Mouse (Mus musculus) liver, embryonic 11.5 days (tissue): ENCODE data around the gene Stard13. TPM values are rescaled to one million over a fixed set of nuclear protein-coding genes. Genes with fewer than 3 reads are reported as not detected.

Source experiments
- ATAC-seq: fragments of 200-750 bp; cut with Nextera tagmentation; replicated peaks from 2 replicates; pipeline ENCODE4 v1.8.0; 2017; ENCODE audit warnings: moderate number of reproducible peaks, mild to moderate bottlenecking, moderate TSS enrichment, moderate library complexity; ENCODE audit not compliant: low FRiP score
- DNase-seq: peaks from one replicate; pipeline ENCODE4 v3.0.0-alpha.2; 2017; ENCODE audit warnings: low spot score
- H3K27ac ChIP-seq: fragments of 300-500 bp; sonication (generic); 2 replicates; pipeline ENCODE4 v1.5.1; 2014; ENCODE audit warnings: mild to moderate bottlenecking, low read depth, low read length, control low read depth
- H3K27me3 ChIP-seq: fragments of 300-500 bp; sonication (generic); replicated peaks from 2 replicates; pipeline ENCODE4 v1.6.1; 2014; ENCODE audit warnings: low read length, mixed read lengths; ENCODE audit not compliant: control insufficient read depth, insufficient read depth
- H3K36me3 ChIP-seq: fragments of 300-500 bp; sonication (generic); 2 replicates; pipeline ENCODE4 v1.6.1; 2014; ENCODE audit warnings: mild to moderate bottlenecking, low read length, moderate library complexity, mixed read lengths; ENCODE audit not compliant: control insufficient read depth, insufficient read depth
- H3K4me1 ChIP-seq: fragments of 300-500 bp; sonication (generic); replicated peaks from 2 replicates; pipeline ENCODE4 v1.6.1; 2014; ENCODE audit warnings: low read length, mixed read lengths; ENCODE audit not compliant: control insufficient read depth, insufficient read depth
- H3K4me2 ChIP-seq: fragments of 300-500 bp; sonication (generic); 2 replicates; pipeline ENCODE4 v1.6.1; 2014; ENCODE audit warnings: mild to moderate bottlenecking, control low read depth, moderate library complexity
- H3K4me3 ChIP-seq: fragments of 300-500 bp; sonication (generic); 2 replicates; pipeline ENCODE4 v1.5.1; 2014; ENCODE audit warnings: low read depth, low read length, control low read depth
- H3K9ac ChIP-seq: fragments of 300-500 bp; sonication (generic); 2 replicates; pipeline ENCODE4 v1.6.1; 2014; ENCODE audit warnings: low read depth, low read length, control low read depth
- H3K9me3 ChIP-seq: fragments of 300-500 bp; sonication (generic); 2 replicates; pipeline ENCODE4 v1.6.1; 2016; ENCODE audit warnings: low read length, inconsistent platforms, mixed read lengths; ENCODE audit not compliant: control insufficient read depth
- WGBS: fragments of 180-500 bp; shearing (Covaris S2); extraction: QIAGEN DNeasy Blood & Tissue Kit; methylation state at CpG from one replicate; pipeline ENCODE4 v1.1.7; 2014; 5-methylcytosine and 5-hydroxymethylcytosine counted together
- polyA plus RNA-seq: library from polyadenylated mRNA; unstranded; fragments of >200 nt; fragmentation: Nextera tagmentation; extraction: Ambion mirVana; gene quantifications from 2 replicates; pipeline ENCODE4 v1.2.1, GENCODE M21; 2014

Stard13 gene
- polyA plus RNA-seq, 1 experiment from 2014 or later: 2.3 TPM

GRCm38 (mm10) chr5:151181288-151181687, 52.3 kb downstream of the Stard13 start:
- no peak for ATAC-seq
- no peaks in the 10 kb centered on the region for H3K27me3 ChIP-seq
- H3K9me3 ChIP-seq: no peaks in the 10 kb centered on the region
- DNase-seq: no peak
- no peaks in the 10 kb centered on the region for H3K36me3 ChIP-seq
- no peak overlapping the region for H3K4me2 ChIP-seq
- no peak overlapping the region for H3K27ac ChIP-seq
- no peak overlapping the region for H3K4me3 ChIP-seq
- H3K9ac ChIP-seq: no peak overlapping the region
- 91% methylated on average over 8 of the region's 8 CpGs for WGBS
- no peaks in the 10 kb centered on the region for H3K4me1 ChIP-seq

GRCm38 (mm10) chr5:151180176-151180785, 53.4 kb downstream of the Stard13 start:
- Histone ChIP-seq H3K27ac (no peak overlapping the region), H3K9me3 (no peaks in the 10 kb centered on the region), H3K36me3 (no peaks in the 10 kb centered on the region), H3K4me1 (no peaks in the 10 kb centered on the region), H3K9ac (no peak overlapping the region), H3K4me2 (no peak overlapping the region), H3K27me3 (no peaks in the 10 kb centered on the region), H3K4me3 (no peak overlapping the region)
- WGBS: 81% methylated on average over 9 of the region's 9 CpGs
- DNase-seq (no peak), ATAC-seq (no peak)

DNA sequence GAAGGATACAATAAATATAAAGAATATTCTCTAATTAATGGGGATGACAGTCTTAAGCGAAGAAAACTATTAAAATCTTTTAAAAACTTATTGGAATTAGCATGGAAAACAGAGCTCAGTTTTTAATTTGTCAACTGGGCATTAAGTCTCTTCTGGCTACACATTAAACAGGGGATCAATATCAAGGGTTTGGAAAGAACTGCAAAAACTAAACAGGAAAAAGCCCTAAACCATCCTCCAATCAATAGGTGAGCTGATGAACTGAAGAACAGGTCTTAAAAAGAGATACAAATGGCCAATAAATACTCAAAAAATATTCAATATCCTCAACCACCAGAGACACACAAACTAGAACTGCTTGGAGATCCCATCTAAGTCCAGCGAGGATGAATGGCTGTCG, 56.5 kb downstream of the Stard13 start:
- WGBS: 77% methylated on average over 3 of the region's 3 CpGs
- DNase-seq: no peak
- ATAC-seq: no peak

DNA sequence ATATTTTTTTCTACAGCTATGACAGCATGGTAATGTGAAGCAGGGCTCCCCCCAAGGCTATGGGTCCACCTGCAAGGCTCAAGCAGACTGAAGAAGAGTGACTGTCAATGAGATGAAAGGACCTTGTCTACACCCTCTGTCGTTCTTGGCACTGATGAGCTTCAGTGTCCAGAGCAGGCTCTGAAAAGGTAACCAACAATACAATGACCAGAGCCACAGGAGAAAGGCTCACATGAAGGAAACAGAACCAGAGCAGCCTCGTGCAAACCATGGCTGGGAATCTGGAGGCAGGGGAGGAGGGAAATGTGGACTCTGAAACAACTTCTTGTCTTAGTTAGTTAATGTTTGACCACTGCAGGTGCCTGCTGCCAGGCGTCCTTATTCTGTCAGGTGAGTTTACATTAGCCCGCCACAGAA, 57.7 kb downstream of the Stard13 start:
- H3K4me3 ChIP-seq: no peak overlapping the region
- no peaks in the 10 kb centered on the region for H3K27me3 ChIP-seq
- H3K9ac ChIP-seq: no peak overlapping the region
- peak overlapping the region; percentile 5; the same call in 1 of the 2 replicates for H3K27ac ChIP-seq
- 49% methylated on average over 4 of the region's 4 CpGs for WGBS
- H3K9me3 ChIP-seq: no peaks in the 10 kb centered on the region
- no peaks in the 10 kb centered on the region for H3K36me3 ChIP-seq
- no peak overlapping the region for H3K4me2 ChIP-seq
- DNase-seq (no peak), ATAC-seq (0 out of 2 replicates have a peak, but pooled peaks have one; percentile 40)
- H3K4me1 ChIP-seq: no peaks in the 10 kb centered on the region

More for the DNA sequence above, 56.5 kb downstream of the Stard13 start:
- no peak overlapping the region for H3K9ac ChIP-seq
- H3K27me3 ChIP-seq: no peaks in the 10 kb centered on the region
- H3K4me1 ChIP-seq: no peaks in the 10 kb centered on the region
- H3K4me3 ChIP-seq: no peak overlapping the region
- H3K27ac ChIP-seq: no peak overlapping the region
- H3K4me2 ChIP-seq: no peak overlapping the region
- no peaks in the 10 kb centered on the region for H3K9me3 ChIP-seq
- no peaks in the 10 kb centered on the region for H3K36me3 ChIP-seq

GRCm38 (mm10) chr5:151174485-151175460, 58.9 kb downstream of the Stard13 start:
- DNase-seq: no peak

GRCm38 (mm10) chr5:151173774-151174173, 59.9 kb downstream of the Stard13 start:
- WGBS: 84% methylated on average over 1 of the region's 1 CpGs
- Histone ChIP-seq H3K4me1 (no peaks in the 10 kb centered on the region), H3K4me2 (no peak overlapping the region), H3K27ac (no peak overlapping the region), H3K9me3 (no peaks in the 10 kb centered on the region), H3K4me3 (no peak overlapping the region), H3K27me3 (no peaks in the 10 kb centered on the region), H3K36me3 (no peaks in the 10 kb centered on the region), H3K9ac (no peak overlapping the region)
- DNase-seq (no peak), ATAC-seq (no peak)

More at GRCm38 (mm10) chr5:151174485-151175460, 58.9 kb downstream of the Stard13 start:
- Histone ChIP-seq H3K4me1 (no peaks in the 10 kb centered on the region), H3K27me3 (no peaks in the 10 kb centered on the region), H3K36me3 (no peaks in the 10 kb centered on the region), H3K9ac (no peak overlapping the region), H3K9me3 (no peaks in the 10 kb centered on the region), H3K4me3 (no peak overlapping the region), H3K27ac (no peak overlapping the region), H3K4me2 (no peak overlapping the region)
- ATAC-seq: no peak
- WGBS: 70% methylated on average over 7 of the region's 7 CpGs

DNA sequence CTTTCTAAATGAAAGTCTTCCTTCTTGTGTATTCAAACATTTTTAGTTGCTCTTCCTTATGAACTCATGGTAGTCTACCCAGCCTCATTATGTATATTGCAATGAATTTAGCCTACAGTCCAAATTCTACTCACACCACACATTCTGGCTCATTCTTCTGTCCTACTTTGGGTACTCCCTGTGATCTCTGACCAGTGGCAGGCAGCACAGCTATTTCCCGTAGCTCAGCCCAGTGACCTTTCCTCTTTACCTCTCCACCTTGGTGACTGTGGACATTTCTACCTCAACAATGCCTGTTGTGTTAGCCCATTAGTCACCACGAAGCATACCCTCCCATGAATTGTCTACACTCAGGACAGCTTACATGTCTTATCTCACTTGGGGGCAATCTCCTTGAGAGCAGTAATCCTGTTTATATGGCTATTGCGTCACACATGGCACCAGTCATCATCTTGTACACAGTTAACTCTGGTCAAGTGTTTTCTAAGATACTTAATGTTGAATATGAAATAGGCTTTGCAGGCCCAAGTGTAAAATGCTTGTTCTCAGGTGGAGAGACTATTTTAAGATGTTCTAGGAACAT, 63.4 kb downstream of the Stard13 start:
- H3K27ac ChIP-seq: no peak overlapping the region
- no peak overlapping the region for H3K9ac ChIP-seq
- no peaks in the 10 kb centered on the region for H3K36me3 ChIP-seq
- DNase-seq: no peak
- no peak for ATAC-seq
- H3K4me2 ChIP-seq: no peak overlapping the region
- H3K4me1 ChIP-seq: no peaks in the 10 kb centered on the region
- no peak overlapping the region for H3K4me3 ChIP-seq
- WGBS: 69% methylated on average over 3 of the region's 3 CpGs
- no peaks in the 10 kb centered on the region for H3K9me3 ChIP-seq
- no peaks in the 10 kb centered on the region for H3K27me3 ChIP-seq

- 86% methylated on average over 3 of the region's 3 CpGs for WGBS
- ATAC-seq (no peak), DNase-seq (no peak)
These were observed 65.4 kb downstream of the Stard13 start for GRCm38 (mm10) chr5:151168191-151168590.

More at GRCm38 (mm10) chr5:151168191-151168590, 65.4 kb downstream of the Stard13 start:
- Histone ChIP-seq H3K27ac (no peak overlapping the region), H3K4me2 (no peak overlapping the region), H3K27me3 (no peaks in the 10 kb centered on the region), H3K4me3 (no peak overlapping the region), H3K36me3 (no peaks in the 10 kb centered on the region), H3K9ac (no peak overlapping the region), H3K9me3 (no peaks in the 10 kb centered on the region), H3K4me1 (no peaks in the 10 kb centered on the region)
